Mouse (Mus musculus) Patski (cell line): ENCODE results near the gene Myh7. TPM values are rescaled to one million over a fixed set of nuclear protein-coding genes. Genes with fewer than 3 reads are reported as not detected.

Experiments
- ATAC-seq: fragments of 100-300 bp; one replicate; pipeline ENCODE4 v1.8.0; 2021
- CTCF ChIA-PET: fragments of 350-600 bp; sonication (Branson Sonifier 250); formaldehyde crosslinking; loops from one replicate; lab custom pipeline; 2022; ENCODE audit warnings: inconsistent platforms; lab: Charles Lee
- POLR2A ChIA-PET: fragments of 350-600 bp; sonication (Branson Sonifier 250); formaldehyde crosslinking; loops from one replicate; lab custom pipeline; 2022; ENCODE audit warnings: antibody characterized with exemption, inconsistent platforms; lab: Charles Lee
- DNase-seq: peaks from one replicate; pipeline ENCODE4 v3.0.0-alpha.2; 2011; ENCODE audit warnings: low read depth, low spot score
- H3K27me3 ChIP-seq: fragments of 371-371 bp; one replicate; pipeline ENCODE4 v1.5.1; 2021
- CTCF ChIP-seq: fragments of 100-300 bp; IDR thresholded peaks from one replicate; pipeline ENCODE4 v1.5.1; 2021
- in situ Hi-C: fragments of 300-500 bp; cut with MboI; formaldehyde crosslinking; loops from 3 replicates; pipeline ENCODE4 v1.11.1; 2018; ENCODE audit warnings: low pct_unique_long_range_greater_than_20kb, mixed read lengths
- polyA plus RNA-seq: library from polyadenylated mRNA; unstranded; gene quantifications from one replicate; pipeline ENCODE4 v1.2.3, GENCODE M21; 2021

Gene Myh7
- polyA plus RNA-seq, 1 experiment from 2014 or later: 0.23 TPM

- POLR2A ChIA-PET: interaction anchor here (0.6 kb wide), 1 partner anchor 99 kb away, joined by 3 read pairs; no protein-coding TSS in a partner anchor
- no peak for DNase-seq
- H3K27me3 ChIP-seq: no peaks in the 10 kb centered on the region
- ATAC-seq: no peak
- CTCF ChIA-PET: interaction anchor here (0.9 to 8.9 kb wide), 5 partner anchors 8 to 77 kb away, joined by 3 to 79 read pairs (median 7); partner anchors contain the start of gene Ngdn
- TF ChIP-seq CTCF: no peak
- in situ Hi-C loops: no loop called here
Observed at GRCm38 (mm10) chr14:55023011-55023410, 28.6 kb upstream of the Myh7 start.

GRCm38 (mm10) chr14:55020394-55020793 lies 26.0 kb upstream of the Myh7 start:
- in situ Hi-C loops: no loop called here
- ChIA-PET POLR2A (no interaction called here), CTCF (interaction anchor here (1.0 to 1.2 kb wide), 2 partner anchors 76 to 160 kb away, joined by 3 read pairs; no protein-coding TSS in a partner anchor)
- ATAC-seq: no peak
- no peak for TF ChIP-seq CTCF
- DNase-seq: no peak
- H3K27me3 ChIP-seq: no peaks in the 10 kb centered on the region

- ATAC-seq (no peak), DNase-seq (no peak)
- ChIA-PET CTCF (interaction anchor here (1.2 to 2.8 kb wide), 2 partner anchors 7 to 28 kb away, joined by 3 to 9 read pairs; no protein-coding TSS in a partner anchor), POLR2A (interaction anchor here (1.0 kb wide), 1 partner anchor 79 kb away, joined by 3 read pairs; no protein-coding TSS in a partner anchor)
- TF ChIP-seq CTCF: no peak
- H3K27me3 ChIP-seq: no peaks in the 10 kb centered on the region
- in situ Hi-C loops: no loop called here
Observed at GRCm38 (mm10) chr14:55016876-55017275, 22.4 kb upstream of the Myh7 start.

DNA sequence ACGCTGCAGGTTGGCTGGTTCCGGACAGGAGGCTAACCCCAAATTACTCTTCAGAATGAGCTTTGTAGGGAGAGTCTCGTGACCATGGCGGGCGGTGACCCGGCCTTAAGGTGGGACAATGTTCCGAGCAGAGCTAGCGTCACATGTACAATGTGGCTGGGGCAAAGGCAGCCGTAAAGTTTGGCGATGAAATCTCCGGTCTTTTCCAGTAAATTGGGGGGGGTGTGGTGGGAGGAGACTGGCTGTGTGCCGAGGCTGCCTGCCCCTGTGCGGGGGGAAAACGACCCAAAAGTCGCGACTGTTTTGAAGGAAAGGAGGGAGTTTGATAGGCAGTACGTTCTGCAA lies 21.3 kb upstream of the Myh7 start:
- no peak for TF ChIP-seq CTCF
- ChIA-PET CTCF (interaction anchor here (0.7 to 2.8 kb wide), 14 partner anchors 8 to 175 kb away, joined by 3 to 9 read pairs (median 4); partner anchors contain the start of genes Bcl2l2, Gm20521 and Slc22a17), POLR2A (interaction anchor here (0.7 to 0.9 kb wide), 2 partner anchors 76 to 93 kb away, joined by 3 read pairs; partner anchors contain the start of gene Zfhx2)
- no peaks in the 10 kb centered on the region for H3K27me3 ChIP-seq
- in situ Hi-C loops: no loop called here
- no peak for DNase-seq
- peak; percentile 0 for ATAC-seq

- peak; percentile 98 for TF ChIP-seq CTCF
- DNase-seq: peak; percentile 99
- ChIA-PET POLR2A (interaction anchor here (0.7 to 0.9 kb wide), 2 partner anchors 77 to 93 kb away, joined by 3 read pairs; partner anchors contain the start of gene Zfhx2), CTCF (interaction anchor here (0.6 to 2.8 kb wide), 26 partner anchors 9 to 247 kb away, joined by 3 to 14 read pairs (median 4); partner anchors contain the start of genes Bcl2l2, Gm20521, Slc22a17 and Thtpa)
- no peaks in the 10 kb centered on the region for H3K27me3 ChIP-seq
- peak; percentile 95 for ATAC-seq
- in situ Hi-C loops: loop anchor here (5.0 kb wide), 2 partner anchors 113 to 168 kb away; no protein-coding TSS in a partner anchor
Observed at GRCm38 (mm10) chr14:55014991-55015766, 20.8 kb upstream of the Myh7 start, which contains the start of gene Ngdn. Gene Ngdn (plus strand): TSS chr14:55015454.

DNA sequence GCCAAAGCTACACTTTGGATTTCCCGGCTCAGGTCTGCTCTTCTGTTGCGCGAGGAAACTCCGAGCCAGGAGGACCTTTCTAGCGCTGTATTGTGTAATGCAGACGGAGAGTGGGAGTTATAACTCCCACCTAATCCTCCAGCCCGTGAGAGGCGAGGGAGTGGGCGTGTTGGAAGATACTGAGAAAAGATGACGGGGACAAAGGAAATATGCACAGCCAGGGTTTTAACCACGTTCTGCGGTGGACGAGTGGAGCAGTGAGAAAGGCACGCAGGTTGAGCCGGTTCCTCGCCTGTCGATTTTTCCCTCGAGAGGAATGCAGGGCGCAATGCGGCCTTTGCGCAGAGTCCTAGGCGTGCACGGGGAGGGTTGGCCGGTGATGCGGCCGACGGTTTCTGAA lies 20.2 kb upstream of the Myh7 start:
- TF ChIP-seq CTCF: no peak
- CTCF ChIA-PET: interaction anchor here (0.8 to 2.8 kb wide), 13 partner anchors 9 to 174 kb away, joined by 3 to 14 read pairs (median 4); no protein-coding TSS in a partner anchor
- DNase-seq (no peak), ATAC-seq (peak; percentile 10)
- POLR2A ChIA-PET: no interaction called here
- in situ Hi-C loops: loop anchor here (5.0 kb wide), 2 partner anchors 112 to 167 kb away; no protein-coding TSS in a partner anchor
- no peaks in the 10 kb centered on the region for H3K27me3 ChIP-seq

DNA sequence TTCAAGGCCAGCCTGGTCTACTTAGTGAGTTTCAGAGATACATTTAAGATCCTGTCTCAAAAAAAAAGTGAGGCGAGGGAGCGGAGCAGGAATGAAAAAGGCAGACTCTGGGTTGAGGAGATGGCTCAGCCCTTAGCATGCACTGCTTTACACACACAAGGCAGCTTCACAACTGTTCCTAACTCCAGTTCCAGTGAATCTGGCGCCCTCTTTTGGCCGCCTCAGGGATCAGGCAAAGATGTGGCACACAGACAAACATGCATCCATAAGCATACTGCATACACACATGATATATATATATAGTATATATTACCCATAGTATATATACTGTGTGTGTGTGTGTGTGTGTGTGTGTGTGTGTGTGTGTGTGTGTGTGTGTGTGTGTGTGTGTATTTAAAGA lies 16.7 kb upstream of the Myh7 start:
- H3K27me3 ChIP-seq: peaks cover 8% of the 10 kb centered on the region
- ATAC-seq (no peak), DNase-seq (no peak)
- in situ Hi-C loops: loop anchor here (5.0 kb wide), 2 partner anchors 109 to 164 kb away; no protein-coding TSS in a partner anchor
- ChIA-PET POLR2A (no interaction called here), CTCF (interaction anchor here (1.3 kb wide), 1 partner anchor 14 kb away, joined by 3 read pairs; no protein-coding TSS in a partner anchor)
- TF ChIP-seq CTCF: peak; percentile 56

- CTCF ChIA-PET: interaction anchor here (0.6 kb wide), 1 partner anchor 37 kb away, joined by 3 read pairs; no protein-coding TSS in a partner anchor
- DNase-seq (no peak), ATAC-seq (no peak)
- POLR2A ChIA-PET: no interaction called here
- no peak for TF ChIP-seq CTCF
- in situ Hi-C loops: no loop called here
- peaks cover 8% of the 10 kb centered on the region for H3K27me3 ChIP-seq
Observed at GRCm38 (mm10) chr14:55008417-55008816, 14.0 kb upstream of the Myh7 start.

DNA sequence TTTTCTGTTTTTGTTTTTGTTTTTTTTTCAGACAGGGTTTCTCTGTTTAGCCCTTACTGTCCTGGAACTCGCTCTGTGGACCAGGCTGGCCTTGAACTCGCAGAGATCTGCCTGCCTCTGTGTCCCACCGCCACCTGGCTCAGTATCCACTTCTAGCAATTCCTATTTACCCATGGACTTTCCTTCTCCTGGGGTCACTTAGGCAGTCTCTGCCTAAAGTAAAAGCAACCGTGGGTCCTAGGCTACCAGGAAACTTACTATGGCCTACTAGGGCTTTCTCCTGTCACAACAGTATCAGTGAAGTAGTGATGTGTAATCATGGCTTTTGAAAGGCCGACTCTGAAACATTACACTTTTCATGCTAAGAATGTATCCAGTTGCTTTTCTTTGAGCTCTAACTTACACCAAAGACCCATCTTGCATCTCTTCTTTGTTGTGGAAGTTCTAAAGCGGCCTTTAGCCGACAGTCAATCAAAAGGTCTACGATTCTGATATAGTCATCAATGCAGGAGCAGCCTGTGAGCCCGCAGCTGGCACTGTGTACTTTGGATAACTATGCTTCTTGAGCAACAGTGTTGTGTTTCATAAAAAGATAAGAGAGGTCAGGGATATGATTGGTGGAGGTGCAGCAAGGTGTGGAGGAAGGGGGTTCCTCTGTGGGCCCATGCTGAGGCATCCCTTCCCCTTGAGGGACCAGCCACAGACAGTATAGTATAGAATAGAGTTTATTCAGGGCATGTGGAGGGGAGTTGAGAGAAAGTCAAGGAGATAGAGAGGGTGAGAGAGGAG lies 12.9 kb upstream of the Myh7 start:
- TF ChIP-seq CTCF: no peak
- CTCF ChIA-PET: no interaction called here
- ATAC-seq (no peak), DNase-seq (no peak)
- in situ Hi-C loops: no loop called here
- H3K27me3 ChIP-seq: peaks cover 8% of the 10 kb centered on the region
- POLR2A ChIA-PET: no interaction called here

GRCm38 (mm10) chr14:55006541-55006940 lies 12.1 kb upstream of the Myh7 start:
- CTCF ChIA-PET: interaction anchor here (1.2 kb wide), 1 partner anchor 9 kb away, joined by 3 read pairs; the partner anchor contains the start of gene Ngdn
- TF ChIP-seq CTCF: no peak
- in situ Hi-C loops: no loop called here
- H3K27me3 ChIP-seq: peaks cover 8% of the 10 kb centered on the region
- no peak for DNase-seq
- POLR2A ChIA-PET: no interaction called here
- ATAC-seq: no peak
